Mouse (Mus musculus) neural tube, embryonic 13.5 days (tissue): ENCODE measurements around the gene 1700088E04Rik. TPM values are rescaled to one million over a fixed set of nuclear protein-coding genes. Genes with fewer than 3 reads are reported as not detected.

Experiments
- ATAC-seq: fragments of 200-750 bp; cut with Nextera tagmentation; 2 replicates; pipeline ENCODE4 v1.8.0; 2017; ENCODE audit warnings: low read depth, mild to moderate bottlenecking, moderate TSS enrichment, moderate library complexity
- H3K27ac ChIP-seq: fragments of 300-500 bp; sonication (generic); replicated peaks from 2 replicates; pipeline ENCODE4 v1.5.1; 2015; ENCODE audit warnings: moderate library complexity, mild to moderate bottlenecking, inconsistent platforms
- H3K27me3 ChIP-seq: fragments of 300-500 bp; sonication (generic); 2 replicates; pipeline ENCODE4 v1.6.1; 2015; ENCODE audit warnings: mild to moderate bottlenecking, inconsistent platforms
- H3K36me3 ChIP-seq: fragments of 300-500 bp; sonication (generic); 2 replicates; pipeline ENCODE4 v1.6.1; 2015; ENCODE audit warnings: mild to moderate bottlenecking, inconsistent platforms
- H3K4me1 ChIP-seq: fragments of 300-500 bp; sonication (generic); replicated peaks from 2 replicates; pipeline ENCODE4 v1.6.1; 2015; ENCODE audit warnings: inconsistent platforms
- H3K4me2 ChIP-seq: fragments of 300-500 bp; sonication (generic); 2 replicates; pipeline ENCODE4 v1.6.1; 2015; ENCODE audit warnings: inconsistent platforms, mild to moderate bottlenecking, moderate library complexity
- H3K4me3 ChIP-seq: fragments of 300-500 bp; sonication (generic); 2 replicates; pipeline ENCODE4 v1.5.1; 2015; ENCODE audit warnings: mild to moderate bottlenecking, inconsistent platforms
- H3K9ac ChIP-seq: fragments of 300-500 bp; sonication (generic); 2 replicates; pipeline ENCODE4 v1.6.1; 2015; ENCODE audit warnings: moderate library complexity, mild to moderate bottlenecking, inconsistent platforms
- H3K9me3 ChIP-seq: fragments of 300-500 bp; sonication (generic); 2 replicates; pipeline ENCODE4 v1.6.1; 2016; ENCODE audit warnings: inconsistent platforms
- WGBS: fragments of 180-500 bp; shearing (Covaris S2); methylation state at CpG from one replicate; pipeline ENCODE4 v1.1.7; 2015; 5-methylcytosine and 5-hydroxymethylcytosine counted together
- polyA plus RNA-seq: library from polyadenylated mRNA; unstranded; fragments of >200 nt; fragmentation: Nextera tagmentation; extraction: Ambion mirVana; gene quantifications from 2 replicates; pipeline ENCODE4 v1.2.1, GENCODE M21; 2015

Gene 1700088E04Rik
- polyA plus RNA-seq, 1 experiment from 2014 or later: 13.1 TPM

DNA sequence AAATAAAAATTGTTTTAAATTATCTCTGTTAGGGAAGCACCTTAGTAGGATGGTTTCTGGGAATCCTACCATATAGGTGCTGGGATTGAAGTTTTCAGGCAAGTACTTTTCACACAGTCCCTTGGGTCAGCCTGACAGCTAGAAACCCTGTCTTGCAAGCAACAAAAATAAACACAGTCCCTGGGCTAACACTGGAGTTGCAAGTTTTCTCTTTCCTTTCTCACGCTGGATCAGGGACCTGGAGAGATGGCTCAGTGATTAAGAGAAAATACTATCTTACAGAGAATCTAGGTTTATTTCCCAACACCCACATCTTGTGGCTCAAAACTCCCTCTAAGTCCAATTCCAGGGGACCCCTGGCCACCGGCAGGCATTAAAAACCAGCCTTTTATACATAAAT is 43.9 kb downstream of the 1700088E04Rik start:
- 41% methylated on average over 2 of the region's 2 CpGs for WGBS
- H3K4me1 ChIP-seq: 0 out of 2 replicates have a peak, but pooled peaks cover 16% of the 10 kb centered on the region
- H3K4me2 ChIP-seq: no peak overlapping the region
- H3K27me3 ChIP-seq: no peaks in the 10 kb centered on the region
- no peak for ATAC-seq
- H3K27ac ChIP-seq: peak overlapping the region; percentile 33
- peaks cover 40% of the 10 kb centered on the region for H3K36me3 ChIP-seq
- no peak overlapping the region for H3K4me3 ChIP-seq
- H3K9ac ChIP-seq: 0 out of 2 replicates have a peak overlapping the region, but pooled peaks have one; percentile 26
- H3K9me3 ChIP-seq: no peaks in the 10 kb centered on the region

DNA sequence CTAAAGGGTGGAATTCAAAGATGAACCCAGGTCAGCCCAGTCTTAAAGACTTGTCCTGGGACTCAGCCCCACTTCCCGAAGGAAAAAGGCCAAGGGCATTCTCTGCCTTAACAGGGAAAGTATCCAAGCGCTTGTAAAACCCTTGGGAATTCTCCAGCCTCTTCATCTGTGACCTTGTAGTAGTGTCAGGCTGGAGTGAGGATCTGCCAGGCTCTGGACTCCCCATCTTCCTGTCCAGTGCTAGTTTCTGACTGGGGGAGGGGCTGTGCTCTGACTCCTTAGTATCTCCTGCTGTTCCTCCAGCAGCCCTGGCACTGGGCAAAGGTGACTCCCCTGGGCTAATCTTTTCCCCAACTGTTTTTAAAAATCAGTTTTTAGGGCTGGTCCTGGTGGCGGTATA is 44.5 kb downstream of the 1700088E04Rik start:
- Histone ChIP-seq H3K9me3 (no peaks in the 10 kb centered on the region), H3K27me3 (no peaks in the 10 kb centered on the region), H3K4me2 (no peak overlapping the region), H3K27ac (no peak overlapping the region), H3K4me3 (no peak overlapping the region), H3K36me3 (peaks cover 46% of the 10 kb centered on the region), H3K9ac (no peak overlapping the region), H3K4me1 (0 out of 2 replicates have a peak, but pooled peaks cover 16% of the 10 kb centered on the region)
- ATAC-seq: no peak
- 71% methylated on average over 3 of the region's 3 CpGs for WGBS

DNA sequence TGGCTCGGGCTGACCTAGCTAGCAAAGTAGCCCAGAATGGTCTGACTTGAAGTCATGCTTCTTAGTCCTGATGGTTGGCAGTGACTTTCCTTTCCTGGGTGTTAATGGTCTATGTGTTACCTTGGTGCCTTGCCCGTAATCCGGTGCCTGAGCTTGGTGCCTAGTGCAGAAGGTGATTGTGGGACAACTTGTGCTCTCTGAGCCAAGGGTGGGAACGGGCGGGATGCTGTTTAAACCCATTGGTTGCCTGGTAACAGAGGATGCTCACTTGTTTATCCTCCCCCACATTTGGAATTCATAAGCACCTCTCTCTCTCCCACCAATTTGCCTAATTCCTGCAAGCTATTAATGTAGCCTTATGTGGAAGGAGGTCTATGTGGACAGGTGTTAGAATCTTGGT is 45.6 kb downstream of the 1700088E04Rik start:
- Histone ChIP-seq H3K4me2 (no peak overlapping the region), H3K9ac (no peak overlapping the region), H3K4me3 (no peak overlapping the region), H3K27ac (no peak overlapping the region), H3K27me3 (no peaks in the 10 kb centered on the region), H3K9me3 (no peaks in the 10 kb centered on the region), H3K4me1 (0 out of 2 replicates have a peak, but pooled peaks cover 16% of the 10 kb centered on the region), H3K36me3 (peaks cover 56% of the 10 kb centered on the region)
- no peak for ATAC-seq
- WGBS: 90% methylated on average over 5 of the region's 5 CpGs

DNA sequence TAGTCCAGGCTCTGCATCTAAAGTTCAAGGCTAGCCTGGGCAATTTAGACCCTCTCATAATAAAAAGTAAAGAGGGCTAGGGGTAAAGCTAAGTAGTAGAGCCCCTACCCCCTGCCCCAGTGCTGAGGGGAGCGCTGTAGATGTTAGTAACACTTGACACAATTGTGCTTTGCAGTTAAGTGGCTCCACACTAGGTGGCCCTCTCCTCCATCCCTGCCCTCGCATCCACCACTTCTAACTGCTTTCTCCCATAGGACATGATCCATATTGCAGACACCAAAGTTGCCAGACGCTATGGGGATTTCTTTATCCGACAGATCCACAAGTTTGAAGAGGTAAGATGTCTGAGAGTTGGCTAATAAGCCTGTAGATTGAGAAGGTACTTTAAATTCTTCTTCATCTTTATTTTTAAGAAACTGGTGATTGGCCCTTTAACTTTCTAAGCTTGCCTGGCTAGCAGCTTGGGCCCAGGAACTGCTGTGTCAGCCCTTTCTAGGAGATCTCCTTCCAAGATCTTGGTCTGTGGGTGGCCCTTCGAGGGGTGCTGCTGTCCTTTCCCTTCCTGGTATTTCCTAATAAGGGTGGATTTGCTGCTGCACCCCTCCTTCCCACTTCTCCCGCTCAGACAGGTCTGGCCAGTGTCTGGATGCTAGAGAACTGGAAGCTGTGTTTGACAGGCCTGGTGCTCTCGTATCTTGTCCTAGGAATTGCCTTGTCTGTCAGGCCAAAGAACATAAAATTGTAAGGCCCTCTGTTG is 47.8 kb downstream of the 1700088E04Rik start:
- peaks cover 79% of the 10 kb centered on the region for H3K36me3 ChIP-seq
- no peaks in the 10 kb centered on the region for H3K27me3 ChIP-seq
- H3K27ac ChIP-seq: no peak overlapping the region
- H3K4me2 ChIP-seq: no peak overlapping the region
- ATAC-seq: no peak
- 78% methylated on average over 7 of the region's 7 CpGs for WGBS
- H3K9ac ChIP-seq: no peak overlapping the region
- 0 out of 2 replicates have a peak, but pooled peaks cover 9% of the 10 kb centered on the region for H3K4me1 ChIP-seq
- H3K9me3 ChIP-seq: no peaks in the 10 kb centered on the region
- no peak overlapping the region for H3K4me3 ChIP-seq

DNA sequence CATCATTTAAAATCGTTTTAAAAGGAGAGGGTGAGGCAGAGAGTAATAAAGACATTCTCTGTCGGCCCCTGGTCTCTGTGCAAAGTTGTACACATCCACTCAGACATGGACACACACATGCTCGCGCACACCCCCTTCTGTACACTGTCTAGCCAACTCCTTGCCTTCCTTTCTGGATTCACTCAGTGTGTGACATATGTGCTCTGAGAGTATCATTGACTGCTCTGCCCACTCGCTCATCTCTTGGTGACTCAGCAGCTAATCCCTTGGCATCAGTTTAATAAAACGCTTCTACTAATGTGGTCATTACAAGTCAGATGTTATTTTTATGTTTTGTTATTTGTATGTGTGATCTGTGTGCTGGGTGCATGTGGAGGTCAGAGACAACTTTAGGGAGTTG is 48.8 kb downstream of the 1700088E04Rik start:
- H3K36me3 ChIP-seq: peaks cover 86% of the 10 kb centered on the region
- 0 out of 2 replicates have a peak, but pooled peaks cover 2% of the 10 kb centered on the region for H3K4me1 ChIP-seq
- no peak overlapping the region for H3K4me3 ChIP-seq
- H3K27ac ChIP-seq: no peak overlapping the region
- no peak for ATAC-seq
- H3K9me3 ChIP-seq: no peaks in the 10 kb centered on the region
- H3K27me3 ChIP-seq: no peaks in the 10 kb centered on the region
- H3K4me2 ChIP-seq: no peak overlapping the region
- no peak overlapping the region for H3K9ac ChIP-seq
- 89% methylated on average over 6 of the region's 6 CpGs for WGBS

DNA sequence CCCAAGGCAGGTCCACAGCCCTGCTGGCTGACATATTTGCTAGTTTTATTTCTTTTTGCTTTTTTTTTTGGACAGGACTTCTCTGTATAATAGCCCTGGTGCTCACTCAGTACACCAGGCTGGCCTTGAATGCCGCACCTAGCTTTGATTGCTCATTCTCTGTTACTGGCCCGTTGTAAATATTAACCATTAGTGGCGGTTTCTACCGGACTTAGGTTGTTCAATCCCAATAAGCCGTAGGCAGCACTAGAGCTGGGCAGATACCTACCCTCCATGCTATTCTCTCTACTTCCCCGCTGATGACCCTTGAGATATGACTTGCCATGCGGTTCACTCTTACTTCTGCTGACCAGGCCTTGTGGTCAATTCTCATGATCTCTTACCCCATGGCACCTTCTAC is 61.5 kb downstream of the 1700088E04Rik start:
- no peaks in the 10 kb centered on the region for H3K9me3 ChIP-seq
- H3K4me3 ChIP-seq: no peak overlapping the region
- no peak overlapping the region for H3K4me2 ChIP-seq
- no peak for ATAC-seq
- no peak overlapping the region for H3K9ac ChIP-seq
- peaks cover 79% of the 10 kb centered on the region for H3K36me3 ChIP-seq
- H3K27me3 ChIP-seq: no peaks in the 10 kb centered on the region
- H3K27ac ChIP-seq: no peak overlapping the region
- peaks cover 19% of the 10 kb centered on the region for H3K4me1 ChIP-seq
- 97% methylated on average over 7 of the region's 7 CpGs for WGBS

Other genes with a start within 250 kb of the 1700088E04Rik start
- 0.37 TPM in 1 of 2 replicates, not detected in the other for gene Gm49510, start 241.6 kb downstream of the 1700088E04Rik start, polyA plus RNA-seq
- 6.2 and 6.8 TPM in 2 replicates for gene Sh3bp1, start 241.5 kb downstream of the 1700088E04Rik start, polyA plus RNA-seq
- 46.3 and 53.6 TPM in 2 replicates for gene Pdxp, start 227.3 kb downstream of the 1700088E04Rik start, polyA plus RNA-seq
- gene Lgals1, start 214.5 kb downstream of the 1700088E04Rik start, polyA plus RNA-seq: 273 and 356 TPM in 2 replicates
- gene Nol12, start 206.3 kb downstream of the 1700088E04Rik start, polyA plus RNA-seq: 57.1 and 60.8 TPM in 2 replicates
- 33.4 and 40.1 TPM in 2 replicates for gene Triobp, start 193.5 kb downstream of the 1700088E04Rik start, polyA plus RNA-seq
- 275 and 287 TPM in 2 replicates for gene H1f0, start 112.8 kb downstream of the 1700088E04Rik start, polyA plus RNA-seq
- gene Galr3, start 99.4 kb downstream of the 1700088E04Rik start, polyA plus RNA-seq: not detected in 2 replicates
- gene Ankrd54, start 78.4 kb downstream of the 1700088E04Rik start, polyA plus RNA-seq: 46.5 and 52.9 TPM in 2 replicates
- gene Eif3l, start 66.1 kb downstream of the 1700088E04Rik start, polyA plus RNA-seq: 185 and 196 TPM in 2 replicates
- 10.4 and 11.2 TPM in 2 replicates for gene Micall1, start 32.4 kb downstream of the 1700088E04Rik start, polyA plus RNA-seq
- 259 and 278 TPM in 2 replicates for gene Polr2f, start 244 bp downstream of the 1700088E04Rik start, polyA plus RNA-seq
- 20.4 and 23.5 TPM in 2 replicates for gene Sox10, start 24.0 kb upstream of the 1700088E04Rik start, polyA plus RNA-seq
- gene Pick1, start 87.9 kb upstream of the 1700088E04Rik start, polyA plus RNA-seq: 75.0 and 88.0 TPM in 2 replicates
- 1.7 and 2.0 TPM in 2 replicates for gene Gm49486, start 88.1 kb upstream of the 1700088E04Rik start, polyA plus RNA-seq
- gene Slc16a8, start 113.5 kb upstream of the 1700088E04Rik start, polyA plus RNA-seq: 0.43 and 0.50 TPM in 2 replicates
- gene Baiap2l2, start 144.3 kb upstream of the 1700088E04Rik start, polyA plus RNA-seq: 2.7 TPM in 2 replicates
- gene Pla2g6, start 187.1 kb upstream of the 1700088E04Rik start, polyA plus RNA-seq: 33.3 and 34.1 TPM in 2 replicates
- 0.77 and 1.2 TPM in 2 replicates for gene Maff, start 205.4 kb upstream of the 1700088E04Rik start, polyA plus RNA-seq